Mouse (Mus musculus): ENCODE measurements around the gene Zc3h12b. TPM values are rescaled to one million over a fixed set of nuclear protein-coding genes. Genes with fewer than 3 reads are reported as not detected.
"Not testable (repeated sequence)": the region's sequence is repeated elsewhere in the genome, so short reads cannot be mapped to it uniquely, and the experiment has no call there.

The Zc3h12b gene
- polyA plus RNA-seq, 1 experiment from 2014 or later: 2.0 TPM

- no peak overlapping the region for H3K27ac ChIP-seq (ENCODE audit: low read length)
- WGBS: 90% methylated on average over 2 of the region's 2 CpGs
- H3K9ac ChIP-seq (ENCODE audit: low read length): no peak overlapping the region
Measured at GRCm38 (mm10) chrX:95935481-95935880, 224.0 kb downstream of the Zc3h12b start.

GRCm38 (mm10) chrX:95945496-95945895 lies 234.0 kb downstream of the Zc3h12b start:
- Histone ChIP-seq H3K4me3 (replicated peaks; ENCODE audit: low read length) (no peak overlapping the region), H3K36me3 (ENCODE audit: control insufficient read depth, insufficient read depth, low read length) (no peaks in the 10 kb centered on the region), H3K9me3 (replicated peaks; ENCODE audit: control insufficient read depth, low read length) (no peaks in the 10 kb centered on the region), H3K4me2 (ENCODE audit: low read depth, low read length) (no peak overlapping the region), H3K27ac (ENCODE audit: low read length) (no peak overlapping the region), H3K27me3 (ENCODE audit: control insufficient read depth, insufficient read depth, low read length) (no peaks in the 10 kb centered on the region), H3K4me1 (ENCODE audit: control insufficient read depth, insufficient read depth, low read length) (no peaks in the 10 kb centered on the region), H3K9ac (ENCODE audit: low read length) (no peak overlapping the region)
- no peak for ATAC-seq (ENCODE audit: insufficient read depth, low FRiP score)
- WGBS: 81% methylated on average over 2 of the region's 2 CpGs

More at GRCm38 (mm10) chrX:95935481-95935880, 224.0 kb downstream of the Zc3h12b start:
- no peaks in the 10 kb centered on the region for H3K27me3 ChIP-seq (ENCODE audit: control insufficient read depth, insufficient read depth, low read length)
- H3K4me1 ChIP-seq (ENCODE audit: control insufficient read depth, insufficient read depth, low read length): no peaks in the 10 kb centered on the region
- no peak overlapping the region for H3K4me3 ChIP-seq (replicated peaks; ENCODE audit: low read length)
- no peaks in the 10 kb centered on the region for H3K9me3 ChIP-seq (replicated peaks; ENCODE audit: control insufficient read depth, low read length)
- no peak for ATAC-seq (ENCODE audit: insufficient read depth, low FRiP score)
- 0 out of 2 replicates have a peak, but pooled peaks cover 3% of the 10 kb centered on the region for H3K36me3 ChIP-seq (ENCODE audit: control insufficient read depth, insufficient read depth, low read length)
- no peak overlapping the region for H3K4me2 ChIP-seq (ENCODE audit: low read depth, low read length)

DNA sequence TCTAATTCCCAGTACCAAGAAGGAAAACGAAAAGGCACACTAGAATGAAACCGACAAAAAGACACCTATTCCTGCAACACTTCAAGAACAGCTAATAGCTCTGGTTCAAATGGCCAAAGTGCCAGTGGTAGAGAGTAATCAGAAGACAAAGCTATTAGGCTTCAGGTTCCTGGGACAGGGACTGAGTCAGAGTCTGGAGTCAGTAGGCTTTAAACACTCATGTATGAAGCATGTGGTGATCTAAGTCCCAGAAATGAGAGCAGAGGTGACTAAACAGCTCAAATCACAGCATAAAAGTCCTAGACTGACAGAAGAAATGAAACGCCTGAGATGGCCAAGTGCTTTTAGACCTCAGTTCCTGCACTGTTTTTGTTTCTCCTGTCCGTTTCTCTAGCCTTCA lies 236.7 kb downstream of the Zc3h12b start:
- Histone ChIP-seq H3K27ac (ENCODE audit: low read length) (no peak overlapping the region), H3K4me3 (replicated peaks; ENCODE audit: low read length) (no peak overlapping the region), H3K9me3 (replicated peaks; ENCODE audit: control insufficient read depth, low read length) (no peaks in the 10 kb centered on the region), H3K4me1 (ENCODE audit: control insufficient read depth, insufficient read depth, low read length) (no peaks in the 10 kb centered on the region), H3K36me3 (ENCODE audit: control insufficient read depth, insufficient read depth, low read length) (no peaks in the 10 kb centered on the region), H3K9ac (ENCODE audit: low read length) (no peak overlapping the region), H3K27me3 (ENCODE audit: control insufficient read depth, insufficient read depth, low read length) (no peaks in the 10 kb centered on the region), H3K4me2 (ENCODE audit: low read depth, low read length) (no peak overlapping the region)
- ATAC-seq (ENCODE audit: insufficient read depth, low FRiP score): no peak
- WGBS: 90% methylated on average over 4 of the region's 4 CpGs

DNA sequence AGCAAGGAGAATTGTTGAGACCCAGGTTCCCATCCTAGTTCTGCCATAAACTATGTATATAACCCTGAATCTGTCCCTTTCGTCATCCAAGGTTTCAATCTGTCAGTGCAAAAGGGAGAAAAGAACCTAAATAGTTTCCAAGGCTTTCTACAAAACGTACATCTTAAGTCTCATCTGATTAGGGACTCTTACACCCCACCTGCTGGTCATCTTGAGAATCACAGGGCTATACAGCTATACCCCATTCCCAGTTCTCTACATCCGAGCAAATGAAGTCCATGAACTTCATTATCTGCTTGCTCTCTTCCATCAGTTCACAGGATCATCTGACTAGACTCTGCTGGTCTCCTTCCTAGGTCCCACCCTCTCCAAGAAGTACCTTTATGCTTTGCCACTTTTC lies 239.3 kb downstream of the Zc3h12b start:
- Histone ChIP-seq H3K27me3 (ENCODE audit: control insufficient read depth, insufficient read depth, low read length) (no peaks in the 10 kb centered on the region), H3K36me3 (ENCODE audit: control insufficient read depth, insufficient read depth, low read length) (no peaks in the 10 kb centered on the region), H3K4me3 (replicated peaks; ENCODE audit: low read length) (no peak overlapping the region), H3K9ac (ENCODE audit: low read length) (no peak overlapping the region), H3K4me1 (ENCODE audit: control insufficient read depth, insufficient read depth, low read length) (no peaks in the 10 kb centered on the region), H3K9me3 (replicated peaks; ENCODE audit: control insufficient read depth, low read length) (no peaks in the 10 kb centered on the region), H3K4me2 (ENCODE audit: low read depth, low read length) (no peak overlapping the region), H3K27ac (ENCODE audit: low read length) (no peak overlapping the region)
- ATAC-seq (ENCODE audit: insufficient read depth, low FRiP score): no peak
- WGBS: 39% methylated on average over 3 of the region's 3 CpGs

- peak within 1 kb of the TSS; percentile 64 for H3K4me3 ChIP-seq (replicated peaks; ENCODE audit: low read length)
- 15% methylated on average over 42 of the region's 42 CpGs for WGBS
- H3K36me3 ChIP-seq (ENCODE audit: control insufficient read depth, insufficient read depth, low read length): no peaks in the 10 kb centered on the region
- no peaks in the 10 kb centered on the region for H3K27me3 ChIP-seq (ENCODE audit: control insufficient read depth, insufficient read depth, low read length)
- peak within 1 kb of the TSS; percentile 72 for H3K9ac ChIP-seq (ENCODE audit: low read length)
- H3K27ac ChIP-seq (ENCODE audit: low read length): peak within 1 kb of the TSS; percentile 49; the same call in 1 of the 2 replicates
- ATAC-seq (ENCODE audit: insufficient read depth, low FRiP score): peak; percentile 100
- no peaks in the 10 kb centered on the region for H3K9me3 ChIP-seq (replicated peaks; ENCODE audit: control insufficient read depth, low read length)
- no peaks in the 10 kb centered on the region for H3K4me1 ChIP-seq (ENCODE audit: control insufficient read depth, insufficient read depth, low read length)
- H3K4me2 ChIP-seq (ENCODE audit: low read depth, low read length): peak within 1 kb of the TSS; percentile 59
Measured at GRCm38 (mm10) chrX:95956497-95957293, 245.2 kb downstream of the Zc3h12b start, which contains the start of gene Las1l. Gene Las1l (minus strand): TSS chrX:95956962.

- 29% methylated on average over 11 of the region's 11 CpGs for WGBS
- not testable (repeated sequence) for ATAC-seq (ENCODE audit: insufficient read depth, low FRiP score); H3K9me3 ChIP-seq (replicated peaks; ENCODE audit: control insufficient read depth, low read length); H3K36me3 ChIP-seq (ENCODE audit: control insufficient read depth, insufficient read depth, low read length); H3K4me1 ChIP-seq (ENCODE audit: control insufficient read depth, insufficient read depth, low read length); H3K9ac ChIP-seq (ENCODE audit: low read length); H3K27ac ChIP-seq (ENCODE audit: low read length); H3K27me3 ChIP-seq (ENCODE audit: control insufficient read depth, insufficient read depth, low read length)
- Histone ChIP-seq H3K4me2 (ENCODE audit: low read depth, low read length) (peak overlapping the region; percentile 49), H3K4me3 (replicated peaks; ENCODE audit: low read length) (peak overlapping the region; percentile 64)
Measured at GRCm38 (mm10) chrX:95957461-95957860, 246.0 kb downstream of the Zc3h12b start.

- Histone ChIP-seq H3K4me2 (ENCODE audit: low read depth, low read length) (no peak overlapping the region), H3K4me1 (ENCODE audit: control insufficient read depth, insufficient read depth, low read length) (no peaks in the 10 kb centered on the region), H3K9ac (ENCODE audit: low read length) (no peak overlapping the region), H3K4me3 (replicated peaks; ENCODE audit: low read length) (no peak overlapping the region), H3K9me3 (replicated peaks; ENCODE audit: control insufficient read depth, low read length) (no peaks in the 10 kb centered on the region), H3K27me3 (ENCODE audit: control insufficient read depth, insufficient read depth, low read length) (no peaks in the 10 kb centered on the region), H3K27ac (ENCODE audit: low read length) (no peak overlapping the region), H3K36me3 (ENCODE audit: control insufficient read depth, insufficient read depth, low read length) (no peaks in the 10 kb centered on the region)
- ATAC-seq (ENCODE audit: insufficient read depth, low FRiP score): no peak
- WGBS: 70% methylated on average over 2 of the region's 2 CpGs
Measured at GRCm38 (mm10) chrX:95963366-95963765, 251.9 kb downstream of the Zc3h12b start.

GRCm38 (mm10) chrX:95965036-95965435 lies 253.6 kb downstream of the Zc3h12b start:
- Histone ChIP-seq H3K9me3 (replicated peaks; ENCODE audit: control insufficient read depth, low read length) (no peaks in the 10 kb centered on the region), H3K36me3 (ENCODE audit: control insufficient read depth, insufficient read depth, low read length) (no peaks in the 10 kb centered on the region), H3K4me1 (ENCODE audit: control insufficient read depth, insufficient read depth, low read length) (no peaks in the 10 kb centered on the region), H3K27ac (ENCODE audit: low read length) (no peak overlapping the region), H3K27me3 (ENCODE audit: control insufficient read depth, insufficient read depth, low read length) (no peaks in the 10 kb centered on the region), H3K4me2 (ENCODE audit: low read depth, low read length) (no peak overlapping the region), H3K9ac (ENCODE audit: low read length) (no peak overlapping the region), H3K4me3 (replicated peaks; ENCODE audit: low read length) (no peak overlapping the region)
- 71% methylated on average over 6 of the region's 6 CpGs for WGBS
- no peak for ATAC-seq (ENCODE audit: insufficient read depth, low FRiP score)

GRCm38 (mm10) chrX:95967847-95968593 lies 256.5 kb downstream of the Zc3h12b start:
- Histone ChIP-seq H3K4me2 (ENCODE audit: low read depth, low read length) (peak overlapping the region; percentile 59), H3K36me3 (ENCODE audit: control insufficient read depth, insufficient read depth, low read length) (no peaks in the 10 kb centered on the region), H3K4me3 (replicated peaks; ENCODE audit: low read length) (peak overlapping the region; percentile 38), H3K9me3 (replicated peaks; ENCODE audit: control insufficient read depth, low read length) (no peaks in the 10 kb centered on the region), H3K4me1 (ENCODE audit: control insufficient read depth, insufficient read depth, low read length) (no peaks in the 10 kb centered on the region), H3K27me3 (ENCODE audit: control insufficient read depth, insufficient read depth, low read length) (no peaks in the 10 kb centered on the region; the same call in 1 of the 2 replicates), H3K27ac (ENCODE audit: low read length) (peak overlapping the region; percentile 38; the same call in 1 of the 2 replicates), H3K9ac (ENCODE audit: low read length) (peak overlapping the region; percentile 72)
- peak; percentile 76 for ATAC-seq (ENCODE audit: insufficient read depth, low FRiP score)
- 21% methylated on average over 26 of the region's 28 CpGs for WGBS

All from stomach, embryonic 16.5 days (tissue).